Mouse (Mus musculus) G1E (cell line): ENCODE results near the gene Nox3.

Experiments used
- CTCF ChIP-seq: IDR thresholded peaks from 2 replicates; pipeline ENCODE4 v1.5.1; 2012; ENCODE audit warnings: low read depth, low read length, inconsistent platforms, mixed read lengths
- TAL1 ChIP-seq: conservative IDR thresholded peaks from 2 replicates; pipeline ENCODE4 v1.6.1; 2012; ENCODE audit warnings: low read depth, low read length, inconsistent platforms, mixed read lengths

DNA sequence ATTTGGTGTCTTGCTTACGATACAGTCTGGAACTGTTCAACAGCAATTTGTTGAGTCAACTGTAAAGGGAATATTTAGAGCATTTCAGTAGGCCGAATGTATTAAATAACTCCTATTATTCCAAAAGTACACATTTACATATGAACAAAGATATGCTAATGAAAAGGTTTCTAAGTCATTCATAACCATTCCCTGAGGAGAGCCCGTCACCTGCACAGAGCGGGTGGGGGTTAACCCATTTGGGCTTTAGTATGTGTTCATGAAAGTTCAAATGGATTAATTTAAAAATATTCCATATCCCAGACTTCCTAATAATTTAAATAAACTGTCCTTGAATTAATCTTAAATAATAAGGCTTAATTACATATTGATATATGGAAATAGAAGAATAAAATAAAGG is 28.8 kb downstream of the Nox3 start:
- TF ChIP-seq CTCF (no peak), TAL1 (no peak)
